Mouse (Mus musculus): ENCODE data around the gene St13.

Gene St13

DNA sequence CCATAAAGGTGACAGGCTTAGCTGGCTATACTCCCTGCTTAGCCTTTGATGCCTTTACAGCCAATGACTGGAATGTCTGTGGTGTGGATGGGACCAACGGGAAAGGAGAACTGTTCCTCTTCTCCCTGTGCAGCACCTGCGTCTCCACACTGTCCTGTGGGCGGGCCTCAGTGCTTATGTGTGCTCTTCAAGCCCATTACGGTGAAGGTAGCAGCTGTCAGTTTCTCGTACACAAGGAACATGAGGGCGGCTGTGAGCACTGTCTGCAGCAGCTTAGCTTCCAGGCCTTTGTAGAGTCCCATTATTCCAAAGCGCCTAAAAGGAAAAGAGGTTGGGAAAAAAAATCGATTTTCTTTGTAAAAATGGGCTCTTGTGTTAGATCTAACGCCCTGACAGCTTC lies 80.4 kb downstream of the St13 start:
- DNase-seq (ENCODE audit: low read depth) = no peak

GRCm38 (mm10) chr15:81313928-81314327 lies 85.9 kb downstream of the St13 start:
- DNase-seq (ENCODE audit: low read depth) = no peak
